Mouse (Mus musculus) spleen, postnatal 4 days (tissue): Measurements from ENCODE around the gene Ccdc184.

Experiments
- DNase-seq, 2 experiments: peaks; one replicate each; pipeline ENCODE4 v3.0.0; 2022; ENCODE audit warnings: low spot score in 2 of 2

Ccdc184 gene

DNA sequence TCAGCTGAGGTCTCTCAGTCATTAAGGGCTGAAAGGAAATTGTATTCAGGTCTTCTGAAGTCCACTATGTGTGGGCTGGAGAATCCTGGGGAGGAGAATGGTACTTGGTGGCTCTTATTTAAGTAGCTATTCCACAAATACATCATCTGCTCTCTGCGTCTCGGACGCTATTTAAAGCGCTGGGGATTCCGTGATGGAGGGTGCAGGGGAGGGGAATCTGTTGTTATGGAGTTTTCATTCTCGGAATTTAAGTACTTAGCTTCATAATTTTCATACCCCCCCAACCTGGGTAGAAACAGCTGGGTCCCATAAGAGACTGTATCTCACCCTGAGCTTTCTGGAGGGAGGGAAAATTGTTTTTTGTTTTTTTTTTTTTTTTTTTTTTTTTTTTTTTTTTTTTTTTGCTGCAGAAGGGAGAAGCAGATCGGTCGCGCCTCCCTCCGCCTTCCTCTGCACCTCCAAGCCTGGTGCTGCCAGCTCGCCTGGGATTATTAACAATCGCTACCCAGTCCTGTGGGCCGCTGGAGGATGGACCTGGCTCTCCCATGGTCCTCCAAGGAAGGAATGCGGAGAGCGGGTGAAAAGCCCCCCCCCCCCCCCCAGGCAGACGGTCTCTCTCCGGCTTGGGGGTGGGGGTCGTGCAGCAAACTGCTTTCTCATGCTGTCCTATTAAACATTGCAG is at the start of gene Ccdc184:
Ccdc184 (plus strand) TSS at position 196 of the 682 bp plus-strand sequence.
- no peak for DNase-seq

DNA sequence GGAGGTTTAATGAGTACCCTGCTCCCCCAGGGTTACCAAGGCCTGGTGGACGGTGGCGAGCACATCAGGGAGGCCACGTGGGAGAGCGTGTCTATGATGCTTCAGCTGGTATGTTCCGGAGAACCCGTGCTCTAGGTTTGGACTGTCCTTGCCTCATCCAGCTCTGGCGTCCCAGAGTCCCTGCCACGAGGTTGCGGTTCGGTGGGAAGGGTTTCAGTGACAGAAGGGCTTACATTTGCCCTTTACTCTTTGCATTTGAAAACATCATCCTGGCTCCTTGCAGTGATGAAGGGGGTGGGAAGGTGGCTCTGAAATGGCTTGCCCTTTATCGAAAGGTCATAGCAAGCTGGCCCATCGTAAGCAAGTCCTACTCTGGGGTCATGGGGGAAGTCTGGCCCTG is 47.6 kb upstream of the Ccdc184 start:
- DNase-seq = no peak

- no peak for DNase-seq
These were observed 46.1 kb upstream of the Ccdc184 start for GRCm38 (mm10) chr15:98120831-98121230.

- no peak for DNase-seq
These were observed 36.0 kb upstream of the Ccdc184 start for GRCm38 (mm10) chr15:98131001-98131400.

DNA sequence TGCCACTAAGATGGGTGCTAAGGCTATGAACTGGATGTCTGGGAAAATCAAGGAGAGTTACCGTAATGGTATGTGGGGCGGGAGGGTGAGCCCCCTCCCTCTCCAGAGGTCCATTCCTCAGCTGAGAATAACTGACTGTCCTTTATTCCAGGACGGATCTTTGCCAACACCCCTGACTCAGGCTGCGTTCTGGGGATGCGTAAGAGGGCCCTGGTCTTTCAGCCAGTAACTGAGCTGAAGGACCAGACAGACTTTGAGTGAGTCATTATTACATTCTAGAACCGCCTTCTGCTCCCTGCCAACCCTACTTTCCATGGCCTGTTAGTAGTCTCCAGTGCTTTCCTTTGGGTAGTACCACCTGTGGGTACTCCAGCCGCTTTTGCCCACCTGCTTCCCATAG is 35.5 kb upstream of the Ccdc184 start:
- DNase-seq = no peak

DNA sequence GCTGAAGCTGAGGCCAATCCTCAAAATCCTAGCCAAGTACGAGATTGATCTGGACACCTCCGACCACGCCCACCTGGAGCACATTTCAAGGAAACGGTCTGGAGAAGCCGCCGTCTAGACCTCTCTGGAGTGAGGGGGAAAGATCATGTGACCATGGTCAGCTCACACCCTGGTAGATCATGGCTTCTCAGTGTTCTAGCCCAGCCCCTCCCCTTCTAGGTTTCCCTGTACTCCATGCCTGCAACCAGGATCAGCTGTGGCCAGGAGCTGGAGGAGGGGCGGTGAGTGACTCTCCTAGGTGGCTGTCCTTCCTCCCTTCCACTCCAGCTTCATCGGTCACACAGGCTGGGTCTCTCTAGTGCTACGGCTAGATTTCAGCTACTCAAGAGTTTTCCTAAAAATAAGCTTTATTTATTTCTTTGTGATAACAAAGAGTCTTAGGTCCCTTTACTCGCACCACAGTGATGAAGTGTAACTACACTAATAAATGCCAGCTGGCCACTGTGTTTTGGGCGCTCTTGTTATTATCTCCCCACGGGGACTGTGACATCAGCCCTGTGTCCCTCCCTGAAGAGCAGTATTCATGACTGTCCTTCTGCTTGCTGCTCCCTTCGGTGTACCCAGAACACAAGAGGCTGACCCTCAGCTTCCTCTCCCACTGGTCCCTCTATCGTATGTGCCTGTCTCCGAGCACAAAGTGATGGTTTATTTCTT is 34.9 kb upstream of the Ccdc184 start:
- DNase-seq = no peak

DNA sequence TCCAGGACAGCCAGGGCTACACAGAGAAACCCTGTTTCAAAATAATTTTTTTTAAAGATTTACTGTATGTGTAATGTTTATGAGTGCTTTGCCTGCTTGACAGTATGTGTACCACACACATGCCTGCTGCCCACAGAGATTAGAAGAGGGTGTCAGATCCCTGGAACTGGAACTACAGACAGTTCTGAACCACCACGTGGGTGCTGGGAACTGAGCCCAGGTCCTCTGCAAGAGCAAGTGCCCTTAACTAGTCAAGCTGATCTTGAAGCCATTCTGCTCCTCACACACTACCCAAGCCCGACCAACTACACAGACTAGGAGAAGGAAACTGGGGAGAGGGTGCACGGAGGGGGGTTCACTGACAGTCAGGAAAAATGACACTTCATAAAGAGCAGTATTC is 33.5 kb upstream of the Ccdc184 start:
- DNase-seq = no peak

DNA sequence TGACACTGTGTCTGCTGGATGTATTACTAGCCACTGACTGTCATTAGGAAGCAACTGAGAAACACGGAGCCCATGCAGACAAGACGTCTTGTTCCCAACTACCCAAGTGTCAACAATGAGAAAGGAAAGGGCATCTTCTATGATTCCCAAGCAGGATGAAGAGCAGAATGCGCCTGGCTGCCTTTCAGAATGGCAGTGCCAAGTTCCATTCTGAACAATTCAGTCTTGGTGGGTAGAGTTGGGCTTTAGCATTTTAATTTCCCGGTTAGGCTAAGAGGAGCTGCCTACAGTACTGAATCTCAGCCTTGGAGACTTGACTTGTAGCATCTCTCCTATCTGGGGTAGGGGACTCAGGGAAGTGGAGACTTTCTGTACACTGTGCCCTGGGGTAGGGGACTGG is 32.9 kb upstream of the Ccdc184 start:
- no peak for DNase-seq

- no peak for DNase-seq
These were observed 32.3 kb upstream of the Ccdc184 start for GRCm38 (mm10) chr15:98134666-98135065.

DNA sequence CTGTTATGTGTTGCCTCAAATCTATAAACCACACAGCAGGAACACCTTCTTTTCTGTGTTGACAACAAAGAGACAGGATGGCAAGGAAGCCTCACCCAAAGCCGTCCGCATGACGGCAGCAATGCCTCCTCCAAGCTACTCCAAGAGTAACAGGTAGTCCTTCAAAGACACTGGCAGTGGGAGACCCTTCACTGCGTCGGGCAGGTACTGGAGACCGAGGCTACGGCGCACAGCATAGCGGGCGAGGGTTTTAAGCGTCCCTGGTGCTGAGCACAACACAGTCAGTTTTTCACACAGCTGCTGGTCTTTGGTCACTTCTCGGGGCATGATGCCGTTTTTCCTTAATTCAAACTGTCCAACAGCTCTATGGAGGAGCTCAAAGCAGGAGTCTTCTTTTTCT is 31.3 kb upstream of the Ccdc184 start:
- DNase-seq = no peak

DNA sequence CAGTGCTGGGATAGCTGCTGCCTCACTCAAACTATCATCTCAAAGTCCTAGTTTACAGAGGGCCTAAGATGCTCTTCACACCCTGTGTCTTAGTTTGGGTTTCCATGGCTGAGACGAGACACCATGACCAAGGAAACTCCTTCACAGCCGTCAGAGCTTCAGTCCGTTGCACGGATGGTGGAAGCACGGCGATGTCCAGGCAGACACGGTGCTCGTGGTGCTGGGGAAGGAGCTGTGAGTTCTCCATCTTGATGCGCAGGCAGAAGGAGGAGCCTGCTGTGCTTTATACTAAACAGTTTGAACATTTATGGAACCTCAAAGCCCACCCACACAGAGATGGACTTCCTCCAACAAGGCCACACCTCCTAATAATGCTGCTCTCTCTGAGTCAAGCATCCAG is 30.1 kb upstream of the Ccdc184 start:
- no peak for DNase-seq

- DNase-seq = no peak
These were observed 27.2 kb upstream of the Ccdc184 start for GRCm38 (mm10) chr15:98139763-98140162.

DNA sequence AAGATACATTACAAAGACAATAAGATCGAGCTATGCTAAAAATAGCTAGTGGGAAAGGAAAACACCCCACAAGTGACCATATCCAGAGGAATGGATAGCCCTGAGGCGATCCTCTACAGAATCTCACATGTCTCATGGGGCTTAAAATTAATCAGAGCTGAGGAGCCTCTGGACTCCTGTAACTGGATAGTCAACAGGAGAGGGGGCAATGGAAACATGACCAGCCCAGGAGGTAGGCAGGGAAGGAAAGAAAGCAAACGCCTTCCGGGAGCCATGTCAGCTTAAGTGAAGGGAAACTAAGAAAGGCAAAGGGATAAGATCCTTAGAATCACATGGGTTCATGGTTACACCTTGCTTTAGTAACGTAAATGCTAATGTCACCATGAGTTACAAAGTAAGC is 26.1 kb upstream of the Ccdc184 start:
- DNase-seq = no peak

GRCm38 (mm10) chr15:98142515-98142914 is 24.4 kb upstream of the Ccdc184 start:
- no peak for DNase-seq

DNA sequence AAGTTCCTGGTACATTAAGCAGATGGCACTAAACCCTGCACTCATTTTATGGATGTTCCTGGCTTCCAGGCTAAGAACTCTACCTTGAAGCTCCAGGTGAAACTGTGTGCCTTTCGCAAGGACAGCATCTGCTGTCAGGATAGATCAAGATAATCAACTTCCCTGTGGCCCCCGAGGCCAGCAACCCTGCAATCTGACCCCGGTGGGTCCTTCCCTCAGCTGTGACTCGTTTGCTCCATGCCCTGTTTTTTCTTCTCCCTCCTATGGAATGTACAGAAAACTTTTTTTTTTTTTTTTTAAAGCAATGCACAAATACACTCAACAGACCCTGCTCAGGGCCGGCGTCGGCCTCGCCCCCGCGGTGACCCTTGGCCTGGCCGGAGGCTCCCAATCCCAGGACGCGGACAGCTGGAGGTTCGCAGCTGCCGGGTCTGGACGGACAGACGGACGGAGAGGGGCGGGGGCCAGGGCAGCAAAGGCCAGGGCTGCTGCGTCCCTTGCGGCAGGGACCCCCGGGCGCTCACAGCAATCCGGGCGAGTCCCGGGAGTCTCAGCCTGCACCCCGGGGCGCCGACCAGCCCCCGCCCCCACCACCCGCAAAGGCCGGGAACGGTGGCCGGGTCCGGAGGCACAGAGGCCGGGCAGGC is 22.0 kb upstream of the Ccdc184 start:
- no peak for DNase-seq

DNA sequence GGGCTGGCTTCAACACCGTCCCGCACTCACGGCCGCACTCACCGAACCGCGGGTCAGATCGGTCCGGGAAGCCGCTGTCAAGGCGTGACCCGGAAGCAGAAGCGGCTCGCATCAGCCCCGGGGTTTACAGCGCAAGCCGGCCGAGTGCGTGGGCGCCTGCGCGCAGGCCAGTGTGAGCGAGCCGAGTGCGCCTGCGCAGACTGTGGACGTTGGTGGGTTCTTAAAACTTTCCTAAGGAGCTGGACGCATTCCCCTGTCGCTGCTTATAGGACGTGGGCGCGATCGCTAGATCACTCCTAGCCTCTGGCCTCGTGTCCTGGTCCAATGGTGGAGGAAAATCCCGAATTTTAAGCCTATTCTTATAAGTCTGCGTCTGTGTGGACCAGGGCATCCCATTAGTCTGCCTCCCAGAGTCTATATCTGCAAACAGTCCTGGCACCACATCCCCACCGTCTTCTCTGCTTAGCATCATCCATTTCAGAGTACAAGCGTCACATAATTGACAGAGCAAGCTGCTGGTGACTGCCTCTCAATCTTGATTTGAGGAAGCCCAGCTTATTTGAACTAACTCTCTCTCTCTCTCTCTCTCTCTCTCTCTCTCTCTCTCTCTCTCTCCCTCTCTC is 21.3 kb upstream of the Ccdc184 start:
- DNase-seq = peak; percentile 90 to 97

GRCm38 (mm10) chr15:98148356-98148755 is 18.6 kb upstream of the Ccdc184 start:
- no peak for DNase-seq

DNA sequence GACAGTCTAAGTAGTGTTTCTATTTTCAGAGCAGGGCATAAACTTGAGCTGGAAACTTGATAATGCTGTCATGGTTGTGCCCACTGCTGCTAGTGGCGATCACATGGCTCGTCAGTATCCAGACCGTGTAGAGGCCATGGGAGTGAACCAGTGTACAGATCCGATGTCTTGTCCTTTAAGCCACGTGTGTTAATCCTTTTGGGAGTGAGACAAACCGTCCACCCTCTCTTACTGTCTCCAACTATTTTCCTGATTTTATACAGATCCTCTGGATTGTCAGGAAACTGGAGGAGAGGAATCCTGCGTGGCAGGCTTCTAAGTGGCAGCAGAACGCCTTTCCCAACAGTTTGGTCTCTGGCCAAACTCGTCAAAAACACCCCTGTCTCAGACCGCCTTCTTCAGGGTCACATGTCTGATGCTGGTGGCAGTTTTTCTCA is 17.8 kb upstream of the Ccdc184 start:
- no peak for DNase-seq

GRCm38 (mm10) chr15:98152916-98153315 is 14.0 kb upstream of the Ccdc184 start:
- DNase-seq = no peak

- DNase-seq = no peak
These were observed 13.3 kb upstream of the Ccdc184 start for GRCm38 (mm10) chr15:98153625-98154024.

DNA sequence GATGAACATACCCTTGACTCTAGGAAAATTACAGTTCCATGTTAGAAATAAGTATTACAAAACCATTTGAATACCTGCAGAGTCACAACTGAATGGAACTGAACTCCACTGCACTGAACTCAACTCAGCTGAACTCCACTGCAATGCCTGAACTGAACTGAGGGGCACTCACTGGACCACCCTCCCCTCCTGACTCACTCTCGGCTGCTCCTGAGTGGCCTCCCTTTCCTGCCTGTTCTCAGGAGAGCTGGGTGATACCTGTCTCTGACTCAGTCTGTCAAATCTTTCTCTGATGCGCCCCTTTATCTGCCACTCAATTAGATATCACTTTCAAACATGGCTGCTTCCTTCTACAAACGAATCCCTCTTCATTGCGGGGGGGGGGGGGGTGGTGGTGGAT is 12.8 kb upstream of the Ccdc184 start:
- DNase-seq = no peak

DNA sequence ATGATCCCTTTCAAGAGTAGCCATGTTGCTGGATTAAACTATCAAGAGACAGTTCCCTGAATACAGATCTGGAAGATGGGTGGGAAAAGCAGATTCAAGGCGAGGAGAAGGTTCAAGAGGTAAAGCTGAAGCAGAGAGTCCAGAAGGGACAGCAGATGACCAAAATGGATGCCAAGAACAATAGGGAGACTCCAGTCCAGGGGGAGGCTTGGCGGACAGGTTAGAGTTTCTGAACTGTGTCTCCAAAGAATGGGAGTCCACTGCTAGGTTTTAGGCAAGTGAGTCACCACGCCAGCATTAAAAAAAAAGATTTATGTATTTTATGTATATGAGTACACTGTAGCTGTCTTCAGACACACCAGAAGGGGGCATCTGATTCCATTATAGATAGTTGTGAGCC is 12.3 kb upstream of the Ccdc184 start:
- no peak for DNase-seq

GRCm38 (mm10) chr15:98155272-98155671 is 11.7 kb upstream of the Ccdc184 start:
- no peak for DNase-seq
